Mouse (Mus musculus) heart, postnatal 25 days (tissue): ENCODE measurements at regions not wholly inside any gene's neighbourhood (a gene's known extent, or its start where the extent isn't known, plus 50 kb on each side); places are given as distances from the start of the nearest gene placed in this dataset.

Experiments
- DNase-seq: peaks from one replicate; pipeline ENCODE4 v3.0.0; 2022; ENCODE audit warnings: low spot score
- intact Hi-C: fragments of 180-260 bp; cut with DNase I; formaldehyde crosslinking; loops from one replicate; pipeline ENCODE4 v1.15.1; 2025

DNA sequence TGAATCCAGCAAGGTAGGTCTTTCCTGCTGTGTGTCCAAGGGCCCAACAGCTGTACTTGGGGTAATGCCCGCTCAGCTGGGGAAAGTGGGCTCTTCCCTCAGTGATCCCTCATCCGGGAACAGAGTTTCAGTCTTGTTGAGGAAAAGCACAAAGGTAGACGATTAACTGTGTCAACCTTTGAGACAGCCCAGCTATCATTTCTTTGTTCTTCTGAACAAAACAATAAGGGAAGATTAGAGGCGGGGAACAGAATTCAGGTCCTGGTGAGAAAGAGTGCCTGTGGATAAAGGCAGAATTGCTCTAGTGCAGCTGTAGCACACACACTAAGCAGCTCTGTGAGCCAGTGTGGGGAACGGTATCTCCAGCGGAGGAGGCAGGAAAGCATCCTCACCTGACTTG, 252.7 kb upstream of the Arglu1 start:
- intact Hi-C loops = no loop called here
- no peak for DNase-seq

DNA sequence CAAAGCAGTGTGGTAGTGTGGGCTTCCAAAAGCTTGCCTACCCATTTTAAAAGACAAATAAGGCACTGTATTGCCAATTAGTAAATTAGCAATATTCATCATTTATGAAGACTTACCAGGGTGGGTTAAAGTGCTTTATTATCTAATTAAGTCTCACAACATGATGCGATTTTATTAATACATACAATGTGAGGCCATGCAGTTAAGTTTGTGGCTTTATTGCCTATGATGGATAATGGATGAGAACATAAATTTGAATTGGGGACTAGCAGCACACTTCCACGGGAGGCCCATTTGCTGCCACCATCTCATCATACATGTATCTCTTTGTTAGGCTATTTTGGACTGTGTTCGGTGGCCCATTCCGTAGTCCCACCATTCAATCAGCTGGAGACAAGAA, 250.6 kb upstream of the Arglu1 start:
- intact Hi-C loops = no loop called here
- no peak for DNase-seq

- intact Hi-C loops = no loop called here
Observed at GRCm38 (mm10) chr8:8938536-8938935, 248.2 kb upstream of the Arglu1 start.

DNA sequence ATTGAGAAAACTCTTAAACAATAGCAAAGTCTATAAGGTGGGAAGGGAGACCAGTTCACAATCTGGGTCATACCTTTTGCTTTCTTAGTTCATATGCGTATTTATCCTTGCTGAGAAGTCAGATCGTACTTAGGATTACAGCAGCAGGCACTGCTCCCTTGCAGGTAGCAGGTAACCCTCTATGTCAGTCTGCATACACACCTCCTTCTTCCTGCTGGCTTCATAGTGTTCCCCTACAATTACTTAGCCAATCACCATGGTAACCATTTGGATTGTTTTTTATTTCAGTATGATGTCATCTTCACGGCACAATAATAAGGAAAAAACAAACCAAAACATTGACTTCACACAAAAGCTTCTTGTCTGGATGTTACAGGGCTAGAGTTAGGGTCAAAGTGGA, 242.1 kb upstream of the Arglu1 start:
- DNase-seq = no peak
- intact Hi-C loops = no loop called here

More at GRCm38 (mm10) chr8:8938536-8938935, 248.2 kb upstream of the Arglu1 start:
- no peak for DNase-seq

DNA sequence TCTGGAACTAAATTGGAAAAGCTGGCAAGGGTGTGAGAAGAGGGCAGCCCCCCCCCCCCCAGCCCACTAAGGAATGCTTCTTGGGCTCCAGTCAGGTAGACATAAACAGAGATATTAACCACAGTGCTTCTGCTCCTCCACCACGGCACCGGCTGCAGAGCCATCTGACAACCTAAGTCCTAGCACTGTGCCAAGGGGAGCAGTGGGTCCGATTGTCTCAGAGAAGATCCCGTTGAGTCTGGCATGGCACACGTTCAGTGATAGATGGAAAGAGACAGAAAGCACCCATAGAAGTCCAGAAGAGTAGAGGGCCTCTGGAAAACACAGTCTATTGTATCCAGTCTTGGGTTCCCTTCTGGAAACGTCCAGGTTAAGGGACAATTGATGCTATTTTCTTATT, 241.4 kb upstream of the Arglu1 start:
- no peak for DNase-seq
- intact Hi-C loops = no loop called here

GRCm38 (mm10) chr8:8928074-8928862, 237.9 kb upstream of the Arglu1 start:
- no peak for DNase-seq
- intact Hi-C loops = no loop called here

DNA sequence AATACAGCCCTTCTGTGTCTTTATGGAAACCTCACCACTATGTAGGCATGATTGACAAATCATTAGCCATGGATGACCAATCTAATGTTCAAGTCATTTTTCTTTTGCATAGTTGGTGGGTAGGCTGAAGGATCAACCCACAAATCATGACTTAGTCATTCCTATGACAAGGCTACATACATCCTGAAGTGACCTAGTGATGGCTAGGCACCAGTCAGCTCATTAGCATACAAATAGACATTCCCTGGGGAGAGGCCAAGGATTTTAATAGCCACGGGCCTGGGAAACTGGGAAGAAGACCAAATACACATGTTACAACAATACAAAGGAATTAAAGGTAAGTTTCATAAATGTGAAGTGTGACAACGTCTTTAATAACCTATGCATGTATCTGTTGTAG, 231.1 kb upstream of the Arglu1 start:
- intact Hi-C loops = no loop called here
- no peak for DNase-seq

- no peak for DNase-seq
- intact Hi-C loops = loop anchor here (5.0 kb wide), 1 partner anchor 72 kb away; no protein-coding TSS in a partner anchor
Observed at GRCm38 (mm10) chr8:8919582-8920503, 229.5 kb upstream of the Arglu1 start.

- DNase-seq = no peak
- intact Hi-C loops = loop anchor here (5.0 kb wide), 1 partner anchor 73 kb away; no protein-coding TSS in a partner anchor
Observed at GRCm38 (mm10) chr8:8919040-8919439, 228.7 kb upstream of the Arglu1 start.

DNA sequence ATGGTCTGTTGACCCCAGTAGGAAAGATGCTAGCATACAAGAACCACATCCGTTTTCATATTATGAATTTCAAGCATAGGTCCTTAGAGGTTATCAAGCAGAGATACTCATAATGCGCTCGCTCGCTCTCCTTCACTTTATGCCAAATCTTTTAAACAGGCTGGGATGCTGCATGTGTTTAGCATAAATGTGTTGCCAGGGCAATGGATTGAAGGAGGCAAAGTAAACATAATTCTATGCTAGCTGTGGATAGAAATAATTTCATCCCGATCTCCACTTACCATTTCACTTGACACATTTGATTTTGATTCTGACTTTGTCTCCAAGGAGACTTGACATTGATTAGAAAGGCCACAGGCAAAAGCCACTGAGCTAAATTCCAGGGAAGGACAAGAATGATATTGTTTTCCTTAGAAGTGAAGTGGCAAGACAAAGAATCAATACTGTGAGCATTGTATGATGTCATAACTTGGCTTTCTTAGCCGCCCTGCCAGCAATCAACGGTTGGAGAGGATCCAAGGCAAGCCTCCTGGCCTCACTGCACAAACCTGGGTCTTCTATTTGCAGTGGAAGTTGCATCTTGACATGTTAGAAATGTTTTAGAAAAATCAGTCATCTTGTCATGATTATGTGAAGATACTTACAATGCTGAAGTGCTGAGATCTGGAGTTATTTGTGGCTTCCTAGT, 217.3 kb upstream of the Arglu1 start:
- intact Hi-C loops = no loop called here
- DNase-seq = no peak

DNA sequence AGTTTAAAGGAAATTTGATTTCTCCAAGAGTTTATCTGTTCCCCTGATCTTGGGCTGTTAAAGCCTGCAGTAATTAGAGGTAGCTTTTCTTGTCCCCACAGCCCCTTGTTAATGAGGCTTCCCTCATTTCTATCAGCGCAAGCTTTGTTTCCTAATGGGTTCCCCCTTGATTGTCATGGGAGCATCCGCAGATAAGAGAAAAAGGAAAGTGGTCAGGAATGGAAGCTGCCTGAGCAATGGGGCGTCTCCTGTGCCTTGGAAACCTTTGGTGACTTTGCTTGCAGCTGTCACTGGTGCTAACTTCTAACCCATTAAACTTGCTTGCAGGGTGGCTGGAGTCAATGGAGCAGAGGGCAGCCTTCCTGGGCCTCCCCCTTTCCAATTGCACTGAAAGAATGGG, 202.7 kb upstream of the Arglu1 start:
- DNase-seq = no peak
- intact Hi-C loops = no loop called here

DNA sequence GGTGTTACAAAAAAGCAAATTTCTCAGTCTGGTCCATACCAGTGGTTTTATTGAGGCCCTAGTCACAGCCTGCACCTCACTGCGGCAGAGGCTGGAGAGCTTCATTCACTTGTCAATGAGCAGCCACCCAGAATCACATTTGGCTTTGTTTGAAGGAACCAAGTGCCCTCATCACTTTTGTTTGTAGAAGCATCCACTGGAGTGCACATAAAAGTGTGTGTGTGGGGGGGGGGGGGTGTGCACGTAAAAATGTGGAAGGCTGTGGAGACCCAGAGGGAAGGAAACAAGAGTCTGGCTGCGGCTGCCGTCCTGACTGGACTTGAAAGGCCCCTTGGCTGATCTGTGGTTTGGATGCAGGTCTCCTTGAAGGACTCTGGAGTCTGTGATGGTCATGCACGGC, 187.0 kb upstream of the Arglu1 start:
- intact Hi-C loops = no loop called here

DNA sequence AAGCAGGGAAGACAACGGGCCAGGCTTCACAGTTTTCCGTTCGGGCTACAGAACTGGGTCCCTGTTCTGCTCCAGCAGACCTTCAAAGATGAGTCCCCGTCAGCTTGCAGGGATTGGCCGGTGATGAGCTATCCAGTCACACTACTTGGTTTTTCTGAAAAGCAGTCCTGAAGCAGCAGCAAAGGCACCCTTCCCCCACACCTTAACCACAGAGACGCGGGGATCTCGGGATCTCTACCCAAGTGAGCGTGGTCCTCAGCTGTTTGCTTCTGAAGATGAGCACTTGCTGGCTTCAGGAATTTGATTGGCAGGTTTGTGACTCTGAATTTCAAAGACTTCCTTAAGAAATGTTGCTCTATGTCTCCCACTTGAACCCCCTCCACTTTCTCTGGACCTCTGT, 186.6 kb upstream of the Arglu1 start:
- no peak for DNase-seq
- intact Hi-C loops = no loop called here

More for the DNA sequence above, 187.0 kb upstream of the Arglu1 start:
- DNase-seq = no peak

- intact Hi-C loops = no loop called here
- no peak for DNase-seq
Observed at GRCm38 (mm10) chr8:8876469-8876868, 186.1 kb upstream of the Arglu1 start.

- intact Hi-C loops = no loop called here
- DNase-seq = no peak
Observed at GRCm38 (mm10) chr8:8871938-8872337, 181.6 kb upstream of the Arglu1 start.

DNA sequence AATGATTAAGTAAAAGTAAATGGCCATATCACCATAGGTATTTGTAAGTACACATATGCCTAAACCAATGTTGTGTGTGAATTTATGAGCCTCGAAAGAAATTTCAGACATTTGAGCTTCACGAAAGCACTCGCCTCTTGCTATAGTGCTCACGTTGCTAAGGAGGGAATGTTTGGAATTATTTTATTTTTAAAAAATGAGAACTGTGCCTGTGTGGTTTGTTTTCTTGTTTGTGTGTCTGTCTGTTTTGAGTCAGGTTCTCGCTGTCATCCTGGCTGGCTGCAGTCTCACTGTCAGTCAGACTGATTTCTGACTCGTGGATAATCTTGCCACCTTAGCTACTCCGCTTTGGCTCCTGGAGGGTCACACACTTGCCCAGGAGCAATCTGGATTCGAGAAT, 180.7 kb upstream of the Arglu1 start:
- no peak for DNase-seq
- intact Hi-C loops = no loop called here

DNA sequence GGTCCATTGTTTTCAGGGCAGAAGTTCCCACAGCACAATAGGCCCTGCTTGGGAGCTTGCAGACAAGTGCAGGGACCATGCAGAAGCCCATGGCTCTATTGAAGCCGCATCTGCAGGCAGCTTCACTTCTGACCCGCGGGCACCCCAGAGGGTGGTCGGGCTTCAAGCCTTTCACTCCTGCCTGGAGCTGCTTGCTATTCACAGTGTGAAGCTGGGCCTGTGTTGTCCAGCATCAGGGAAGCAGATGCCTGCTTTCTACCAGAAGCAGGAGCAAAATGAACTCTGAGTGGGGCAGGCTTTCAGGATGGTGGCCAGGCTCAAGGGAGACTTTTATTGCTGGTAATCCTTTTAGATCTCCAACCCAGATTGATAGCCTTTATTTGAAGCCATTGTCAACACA, 180.2 kb upstream of the Arglu1 start:
- intact Hi-C loops = no loop called here
- no peak for DNase-seq

DNA sequence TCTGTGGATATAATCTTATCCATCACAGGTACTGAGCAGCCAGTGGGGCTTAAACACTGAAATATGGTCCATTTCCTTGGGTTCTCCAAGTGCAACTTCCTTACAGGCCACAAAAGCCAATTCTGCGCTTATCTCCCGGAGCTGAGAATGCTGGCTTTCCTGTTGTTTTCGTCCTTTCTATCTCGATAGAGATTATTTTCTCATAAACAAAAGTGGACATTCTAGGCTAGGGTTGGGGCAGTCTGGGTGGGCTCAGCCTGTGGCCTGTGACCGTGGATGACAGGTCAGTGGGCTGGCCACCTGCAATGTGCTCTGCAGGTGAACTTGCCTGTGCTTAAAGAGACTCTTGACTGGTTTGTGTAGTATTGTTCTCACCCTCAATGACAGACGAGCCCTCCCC, 179.0 kb upstream of the Arglu1 start:
- intact Hi-C loops = no loop called here

GRCm38 (mm10) chr8:8867924-8868323, 177.6 kb upstream of the Arglu1 start:
- DNase-seq = no peak

More for the DNA sequence above, 179.0 kb upstream of the Arglu1 start:
- DNase-seq = no peak

GRCm38 (mm10) chr8:8867126-8867777, 176.9 kb upstream of the Arglu1 start:
- intact Hi-C loops = no loop called here

More at GRCm38 (mm10) chr8:8867924-8868323, 177.6 kb upstream of the Arglu1 start:
- intact Hi-C loops = no loop called here

More at GRCm38 (mm10) chr8:8867126-8867777, 176.9 kb upstream of the Arglu1 start:
- DNase-seq = no peak
